Mouse (Mus musculus) small intestine, adult 2 months (tissue): ENCODE data around the gene Akap2.

Source experiments
- CTCF ChIP-seq: fragments of 200-500 bp; IDR thresholded peaks from 2 replicates; pipeline ENCODE4 v1.5.1; 2012; ENCODE audit warnings: low read depth, mild to moderate bottlenecking, control low read depth, inconsistent platforms, low read length, moderate library complexity, mixed read lengths; ENCODE audit not compliant: insufficient replicate concordance, insufficient read length; ENCODE audit errors: extremely low read depth
- POLR2A ChIP-seq: fragments of 200-500 bp; IDR thresholded peaks from 2 replicates; pipeline ENCODE4 v1.6.1; 2012; ENCODE audit warnings: low read depth, mild to moderate bottlenecking, control low read depth, inconsistent platforms, low read length, moderate library complexity

DNA sequence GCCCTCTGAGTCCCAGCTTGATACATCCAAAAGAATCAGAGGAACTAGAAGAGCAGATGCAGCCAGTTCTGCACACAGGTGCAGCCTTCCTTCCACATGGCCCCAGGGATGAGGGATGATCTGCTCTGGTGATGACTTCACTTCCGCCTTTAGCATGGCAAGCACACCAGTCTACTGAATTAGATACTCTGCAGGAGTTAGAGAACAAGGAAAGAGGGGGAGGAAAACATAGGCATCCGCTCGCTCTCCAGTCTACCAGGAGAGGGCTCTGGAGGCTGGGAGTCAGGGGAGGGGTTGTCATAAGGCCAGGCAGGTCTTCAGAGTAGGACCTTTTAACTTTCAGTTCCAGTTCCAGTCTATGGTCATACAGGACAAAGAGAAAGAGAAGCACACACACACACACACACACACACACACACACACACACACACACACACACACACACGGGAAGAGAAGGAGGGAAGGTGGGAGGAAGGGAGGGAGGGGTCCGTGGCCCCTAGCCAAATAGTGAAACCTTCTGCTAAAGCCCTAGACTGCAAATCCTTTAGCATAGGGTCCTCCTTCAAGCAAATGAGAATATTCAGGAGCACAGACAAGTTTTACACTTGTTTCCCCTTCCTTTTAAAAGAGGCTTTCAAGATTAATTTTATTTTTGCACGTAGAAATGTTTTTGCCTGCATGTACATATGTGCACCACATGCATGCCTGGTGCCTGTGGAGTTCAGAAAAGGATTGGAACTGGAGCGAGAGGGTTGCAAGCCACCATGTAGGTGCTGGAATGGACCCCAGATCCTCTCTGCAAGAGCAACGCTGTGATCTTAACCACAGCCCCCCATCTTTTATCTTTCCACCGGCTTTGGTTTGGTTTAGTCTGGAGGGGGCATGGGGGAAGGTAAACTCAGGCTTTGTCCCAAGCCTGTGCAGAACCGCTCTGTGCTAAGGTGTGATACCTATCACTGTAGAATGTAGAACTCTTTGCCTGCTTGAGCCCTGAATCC is 197.0 kb downstream of the Akap2 start:
- TF ChIP-seq POLR2A, result no peak
- TF ChIP-seq CTCF, result peak; percentile 50; the same call in 1 of the 2 replicates
